Mouse (Mus musculus): Measurements from ENCODE around the gene Trpm1.

DNA sequence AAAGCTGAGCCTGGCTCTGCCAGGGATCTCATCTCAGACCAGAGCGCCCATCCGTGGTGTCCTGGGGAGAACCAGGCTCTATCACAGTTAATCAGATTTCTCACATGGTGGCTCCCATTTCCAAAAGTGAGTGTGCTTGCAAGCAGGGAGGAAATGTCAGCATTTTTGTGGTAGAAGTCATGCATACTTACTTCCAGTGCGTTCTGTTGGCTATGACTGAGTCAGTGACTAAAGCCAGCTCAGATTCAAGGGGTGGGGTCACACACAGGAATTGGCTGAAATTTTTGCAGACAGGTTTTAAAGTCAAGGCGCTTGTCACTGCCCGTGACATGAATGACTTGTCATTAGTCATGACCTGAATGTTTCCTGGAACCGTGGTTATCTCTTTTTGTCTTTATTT is 123.3 kb downstream of the Trpm1 start:
- no peak for TF ChIP-seq CTCF (IDR thresholded peaks at IDR 0.05; ENCODE audit: borderline replicate concordance, control insufficient read depth, extremely low read depth, insufficient read depth, low read length, poor library complexity)
- TF ChIP-seq POLR2A (IDR thresholded peaks at IDR 0.05; ENCODE audit: control insufficient read depth, extremely low read depth, insufficient read depth, low read length, poor library complexity), result no peak

All from thymus, adult 2 months (tissue).